Mouse (Mus musculus) ES-E14 (cell line): Measurements from ENCODE around the gene Stam2.

Source experiments
- CHD2 ChIP-seq: IDR thresholded peaks from 2 replicates; pipeline ENCODE4 v1.6.1; 2014; ENCODE audit warnings: mild to moderate bottlenecking, low read depth, low read length, inconsistent platforms
- MAFK ChIP-seq: IDR thresholded peaks from 2 replicates; pipeline ENCODE4 v1.6.1; 2014; ENCODE audit warnings: mild to moderate bottlenecking, low read depth, low read length, inconsistent platforms; ENCODE audit not compliant: insufficient read depth
- ZC3H11A ChIP-seq: IDR thresholded peaks from 2 replicates; pipeline ENCODE4 v1.6.1; 2012; ENCODE audit warnings: low read depth, mild to moderate bottlenecking, inconsistent platforms, low read length, borderline replicate concordance

- TF ChIP-seq MAFK (no peak), ZC3H11A (no peak), CHD2 (no peak)
Measured at GRCm38 (mm10) chr2:52676023-52676912, 65.8 kb downstream of the Stam2 start, which contains the start of gene Cacnb4.
